Mouse (Mus musculus): ENCODE results near the gene Gmeb1. TPM values are rescaled to one million over a fixed set of nuclear protein-coding genes. Genes with fewer than 3 reads are reported as not detected.
A peak's percentile ranks its signal among the peaks of the same experiment; 100 is the strongest.

Gene Gmeb1
- polyA plus RNA-seq, 1 experiment from 2014 or later, result 26.8 TPM

GRCm38 (mm10) chr4:132178630-132179059 is 82.8 kb downstream of the Gmeb1 start:
- Histone ChIP-seq H3K9ac (ENCODE audit: low read depth, low read length) (no peak overlapping the region), H3K4me2 (no peak overlapping the region), H3K9me3 (ENCODE audit: control insufficient read depth, low read length) (no peaks in the 10 kb centered on the region), H3K27me3 (replicated peaks; ENCODE audit: control insufficient read depth, insufficient read depth, low read length) (no peaks in the 10 kb centered on the region), H3K27ac (ENCODE audit: low read depth, low read length) (no peak overlapping the region), H3K4me1 (replicated peaks; ENCODE audit: control insufficient read depth, insufficient read depth, low read length) (no peaks in the 10 kb centered on the region), H3K4me3 (ENCODE audit: low read depth, low read length) (no peak overlapping the region), H3K36me3 (ENCODE audit: control insufficient read depth, insufficient read depth, low read length) (peaks cover 9% of the 10 kb centered on the region; the same call in 1 of the 2 replicates)
- 8% methylated on average over 10 of the region's 10 CpGs for WGBS
- peak; percentile 53 for DNase-seq (ENCODE audit: low spot score)
- peak; percentile 60; the same call in 1 of the 2 replicates for ATAC-seq (replicated peaks; ENCODE audit: low FRiP score)

- Histone ChIP-seq H3K27me3 (replicated peaks; ENCODE audit: control insufficient read depth, insufficient read depth, low read length) (no peaks in the 10 kb centered on the region), H3K27ac (ENCODE audit: low read depth, low read length) (no peak overlapping the region), H3K9ac (ENCODE audit: low read depth, low read length) (no peak overlapping the region), H3K4me1 (replicated peaks; ENCODE audit: control insufficient read depth, insufficient read depth, low read length) (no peaks in the 10 kb centered on the region), H3K4me2 (no peak overlapping the region), H3K36me3 (ENCODE audit: control insufficient read depth, insufficient read depth, low read length) (peaks cover 3% of the 10 kb centered on the region; the same call in 1 of the 2 replicates), H3K9me3 (ENCODE audit: control insufficient read depth, low read length) (no peaks in the 10 kb centered on the region), H3K4me3 (ENCODE audit: low read depth, low read length) (no peak overlapping the region)
- no peak for ATAC-seq (replicated peaks; ENCODE audit: low FRiP score)
- 59% methylated on average over 10 of the region's 10 CpGs for WGBS
- DNase-seq (ENCODE audit: low spot score), result no peak
These were observed 84.9 kb downstream of the Gmeb1 start for GRCm38 (mm10) chr4:132176474-132176873.

Small RNAs within 50 kb of the gene (microRNA-seq; reads per million reads assigned to microRNA genes)
- not detected for gene Gm22033 (ENCODE audit: borderline number of aligned reads)

Other genes with a start within 250 kb of the Gmeb1 start
- 0.10 and 0.11 TPM in 2 replicates for gene Gm10300, start 186.9 kb downstream of the Gmeb1 start, polyA plus RNA-seq (2014; fragmentation: Nextera tagmentation; extraction: Ambion mirVana)
- 108 and 116 TPM in 2 replicates for gene Epb41, start 186.3 kb downstream of the Gmeb1 start, polyA plus RNA-seq (2014; fragmentation: Nextera tagmentation; extraction: Ambion mirVana)
- gene Oprd1, start 117.1 kb downstream of the Gmeb1 start, polyA plus RNA-seq (2014; fragmentation: Nextera tagmentation; extraction: Ambion mirVana), result 0.45 and 0.56 TPM in 2 replicates
- gene Ythdf2, start 49.3 kb downstream of the Gmeb1 start, polyA plus RNA-seq (2014; fragmentation: Nextera tagmentation; extraction: Ambion mirVana), result 82.6 and 87.3 TPM in 2 replicates
- 80.2 and 83.8 TPM in 2 replicates for gene Taf12, start 12.8 kb upstream of the Gmeb1 start, polyA plus RNA-seq (2014; fragmentation: Nextera tagmentation; extraction: Ambion mirVana)
- 0.75 and 1.5 TPM in 2 replicates for gene Rab42, start 41.8 kb upstream of the Gmeb1 start, polyA plus RNA-seq (2014; fragmentation: Nextera tagmentation; extraction: Ambion mirVana)
- 80.1 and 89.3 TPM in 2 replicates for gene Trnau1ap, start 67.9 kb upstream of the Gmeb1 start, polyA plus RNA-seq (2014; fragmentation: Nextera tagmentation; extraction: Ambion mirVana)
- gene Rcc1, start 92.0 kb upstream of the Gmeb1 start, polyA plus RNA-seq (2014; fragmentation: Nextera tagmentation; extraction: Ambion mirVana), result 99.8 and 105 TPM in 2 replicates
- 30.9 and 32.4 TPM in 2 replicates for gene Phactr4, start 160.9 kb upstream of the Gmeb1 start, polyA plus RNA-seq (2014; fragmentation: Nextera tagmentation; extraction: Ambion mirVana)
- 24.6 and 24.7 TPM in 2 replicates for gene Med18, start 202.3 kb upstream of the Gmeb1 start, polyA plus RNA-seq (2014; fragmentation: Nextera tagmentation; extraction: Ambion mirVana)
- 10.2 and 10.5 TPM in 2 replicates for gene Sesn2, start 248.9 kb upstream of the Gmeb1 start, polyA plus RNA-seq (2014; fragmentation: Nextera tagmentation; extraction: Ambion mirVana)

All from liver, embryonic 11.5 days (tissue).